Mouse (Mus musculus) megakaryocyte, embryonic 14.5 days (primary cell): ENCODE measurements around the gene Lrrc8c. TPM values are rescaled to one million over a fixed set of nuclear protein-coding genes. Genes with fewer than 3 reads are reported as not detected.

Source experiments
- H3K27me3 ChIP-seq: replicated peaks from 2 replicates; pipeline ENCODE3; 2012; ENCODE audit warnings: inconsistent platforms
- H3K36me3 ChIP-seq: replicated peaks from 2 replicates; pipeline ENCODE3; 2012; ENCODE audit warnings: low read length, inconsistent platforms, mixed read lengths
- H3K4me1 ChIP-seq: 2 replicates; pipeline ENCODE4 v1.6.1; 2012; ENCODE audit warnings: inconsistent platforms
- H3K4me3 ChIP-seq: replicated peaks from 2 replicates; pipeline ENCODE3; 2012; ENCODE audit warnings: moderate library complexity, mild to moderate bottlenecking, inconsistent platforms
- H3K9me3 ChIP-seq: 2 replicates; pipeline ENCODE4 v1.6.1; 2012; ENCODE audit warnings: inconsistent platforms
- FLI1 ChIP-seq: IDR thresholded peaks from 2 replicates; pipeline ENCODE4 v1.6.1; 2012; ENCODE audit warnings: low read length, inconsistent platforms, mixed read lengths
- GATA1 ChIP-seq: IDR thresholded peaks from 3 replicates; pipeline ENCODE4 v1.6.1; 2012; ENCODE audit warnings: mixed read lengths, low read length, inconsistent platforms, borderline replicate concordance
- polyA plus RNA-seq: library from polyadenylated mRNA; stranded (reverse); fragments of >175 nt; gene quantifications from 2 replicates; pipeline ENCODE4 v1.2.3, GENCODE M21; 2012; ENCODE audit warnings: low replicate concordance; ENCODE audit not compliant: insufficient read depth

Lrrc8c gene
- polyA plus RNA-seq, 1 experiment, result 30.7 TPM

DNA sequence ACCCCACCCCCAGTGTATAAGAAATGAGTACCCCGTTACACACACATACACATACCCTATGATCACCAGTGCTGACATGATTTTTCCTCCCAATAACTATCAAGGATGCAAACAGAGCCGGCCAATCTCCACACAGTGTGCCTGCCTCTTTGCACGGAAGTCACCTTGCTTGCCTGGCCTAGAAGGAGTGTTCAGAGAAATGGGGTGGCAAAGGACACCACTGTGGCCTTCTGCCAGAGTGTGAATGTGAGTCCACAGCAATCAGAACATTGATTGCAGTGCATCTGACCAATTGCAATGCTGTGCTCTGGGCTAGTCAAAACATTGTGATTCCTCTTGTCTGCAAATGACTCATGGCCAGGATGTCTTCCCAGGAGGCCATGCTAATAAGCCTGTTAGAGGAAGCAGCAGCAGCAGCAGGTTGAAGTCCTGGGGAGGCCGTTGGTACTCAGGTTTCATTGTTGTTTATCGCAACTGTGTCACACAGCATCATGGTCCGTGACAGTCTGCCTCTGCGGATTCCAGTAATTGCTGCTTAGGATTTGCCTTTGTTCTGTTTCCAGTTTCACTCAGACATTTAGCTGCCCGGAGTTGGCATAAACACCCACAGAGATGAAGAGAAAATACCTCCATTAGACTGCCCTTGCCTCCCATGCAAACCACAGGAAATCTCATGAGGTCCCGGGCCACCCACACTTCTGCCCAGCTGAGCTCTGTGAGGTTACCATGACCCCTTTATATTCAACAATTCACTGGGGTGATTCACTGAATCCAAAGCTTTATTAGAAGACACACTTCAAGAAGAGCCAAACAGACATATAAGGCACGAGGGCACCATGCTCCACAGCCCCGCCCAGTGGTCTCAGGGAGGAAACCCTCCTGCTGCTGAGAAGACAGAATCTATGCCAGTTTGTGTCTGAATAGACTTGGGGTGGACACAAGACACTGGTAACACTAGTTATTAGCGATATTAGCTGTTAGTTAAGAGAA, 18.8 kb upstream of the Lrrc8c start:
- peaks cover 48% of the 10 kb centered on the region for H3K4me1 ChIP-seq
- H3K9me3 ChIP-seq, result peaks cover 20% of the 10 kb centered on the region
- H3K4me3 ChIP-seq, result peak overlapping the region; percentile 15
- TF ChIP-seq FLI1, result no peak
- no peak for TF ChIP-seq GATA1
- peaks cover 23% of the 10 kb centered on the region for H3K36me3 ChIP-seq
- H3K27me3 ChIP-seq, result peaks cover 4% of the 10 kb centered on the region

- Histone ChIP-seq H3K9me3 (peaks cover 20% of the 10 kb centered on the region), H3K4me1 (peaks cover 41% of the 10 kb centered on the region), H3K36me3 (peaks cover 23% of the 10 kb centered on the region), H3K4me3 (no peak overlapping the region), H3K27me3 (peaks cover 4% of the 10 kb centered on the region)
- TF ChIP-seq GATA1 (no peak), FLI1 (no peak)
Measured at GRCm38 (mm10) chr5:105501136-105501535, 18.1 kb upstream of the Lrrc8c start.

- H3K9me3 ChIP-seq, result peaks cover 3% of the 10 kb centered on the region
- TF ChIP-seq FLI1, result no peak
Measured at GRCm38 (mm10) chr5:105508813-105509212, 10.4 kb upstream of the Lrrc8c start.

DNA sequence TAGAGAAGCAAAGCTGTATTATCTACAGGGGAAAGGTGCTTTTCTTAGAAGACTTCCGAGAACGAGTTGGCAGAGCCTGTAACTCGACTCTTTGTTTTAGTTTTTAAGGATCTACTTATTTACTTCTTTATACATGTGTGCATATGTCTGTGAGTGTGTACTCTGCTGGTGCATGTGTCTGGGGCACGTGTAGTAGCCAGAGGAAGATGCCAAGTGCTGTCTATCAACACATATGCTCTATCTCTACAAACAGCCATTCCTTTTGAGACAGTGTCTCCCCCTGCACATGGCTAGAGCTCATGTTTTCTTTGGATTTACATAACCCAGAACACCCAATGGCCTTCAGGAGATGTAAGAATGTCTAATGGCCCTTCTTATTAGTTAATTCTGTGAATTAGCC, 6.9 kb upstream of the Lrrc8c start:
- TF ChIP-seq FLI1 (no peak), GATA1 (no peak)

More at GRCm38 (mm10) chr5:105508813-105509212, 10.4 kb upstream of the Lrrc8c start:
- Histone ChIP-seq H3K4me1 (0 out of 2 replicates have a peak, but pooled peaks cover 11% of the 10 kb centered on the region), H3K36me3 (peaks cover 3% of the 10 kb centered on the region), H3K4me3 (no peak overlapping the region), H3K27me3 (peaks cover 6% of the 10 kb centered on the region)

GRCm38 (mm10) chr5:105515532-105515931, 3.7 kb upstream of the Lrrc8c start:
- Histone ChIP-seq H3K27me3 (no peaks in the 10 kb centered on the region), H3K4me3 (peak overlapping the region; percentile 50), H3K4me1 (peaks cover 48% of the 10 kb centered on the region), H3K9me3 (no peaks in the 10 kb centered on the region), H3K36me3 (no peaks in the 10 kb centered on the region)
- TF ChIP-seq GATA1 (no peak), FLI1 (no peak)

More for the DNA sequence above, 6.9 kb upstream of the Lrrc8c start:
- no peak overlapping the region for H3K4me3 ChIP-seq
- no peaks in the 10 kb centered on the region for H3K36me3 ChIP-seq
- H3K9me3 ChIP-seq, result no peaks in the 10 kb centered on the region
- H3K4me1 ChIP-seq, result peaks cover 29% of the 10 kb centered on the region
- H3K27me3 ChIP-seq, result peaks cover 5% of the 10 kb centered on the region

DNA sequence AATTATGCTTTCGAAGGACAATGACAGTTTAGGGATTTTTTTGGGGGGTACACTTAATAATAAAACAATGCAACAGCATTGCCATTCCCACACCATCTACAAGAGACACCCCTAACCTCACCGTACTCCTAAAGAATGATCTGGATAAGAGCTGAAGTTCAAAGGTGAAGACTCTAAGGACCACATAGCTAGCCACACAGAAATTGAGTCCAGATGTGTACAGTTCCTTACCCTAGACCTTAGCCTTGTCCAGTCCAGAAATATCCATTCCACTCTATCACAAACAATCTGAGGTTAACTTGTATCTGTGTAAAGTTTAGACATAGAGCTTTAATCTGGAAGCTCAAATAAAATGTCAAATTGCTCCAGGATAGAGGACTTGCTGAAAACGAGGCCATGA, 2.9 kb upstream of the Lrrc8c start:
- Histone ChIP-seq H3K36me3 (no peaks in the 10 kb centered on the region), H3K27me3 (no peaks in the 10 kb centered on the region), H3K4me3 (no peak overlapping the region), H3K9me3 (no peaks in the 10 kb centered on the region), H3K4me1 (peaks cover 55% of the 10 kb centered on the region)
- TF ChIP-seq FLI1 (no peak), GATA1 (no peak)

- H3K36me3 ChIP-seq, result peaks cover 10% of the 10 kb centered on the region
- no peaks in the 10 kb centered on the region for H3K27me3 ChIP-seq
- peaks cover 67% of the 10 kb centered on the region for H3K4me1 ChIP-seq
- no peaks in the 10 kb centered on the region for H3K9me3 ChIP-seq
- TF ChIP-seq GATA1 (no peak), FLI1 (no peak)
- H3K4me3 ChIP-seq, result peak overlapping the region; percentile 100
Measured at GRCm38 (mm10) chr5:105517992-105518625, 1.1 kb upstream of the Lrrc8c start.

DNA sequence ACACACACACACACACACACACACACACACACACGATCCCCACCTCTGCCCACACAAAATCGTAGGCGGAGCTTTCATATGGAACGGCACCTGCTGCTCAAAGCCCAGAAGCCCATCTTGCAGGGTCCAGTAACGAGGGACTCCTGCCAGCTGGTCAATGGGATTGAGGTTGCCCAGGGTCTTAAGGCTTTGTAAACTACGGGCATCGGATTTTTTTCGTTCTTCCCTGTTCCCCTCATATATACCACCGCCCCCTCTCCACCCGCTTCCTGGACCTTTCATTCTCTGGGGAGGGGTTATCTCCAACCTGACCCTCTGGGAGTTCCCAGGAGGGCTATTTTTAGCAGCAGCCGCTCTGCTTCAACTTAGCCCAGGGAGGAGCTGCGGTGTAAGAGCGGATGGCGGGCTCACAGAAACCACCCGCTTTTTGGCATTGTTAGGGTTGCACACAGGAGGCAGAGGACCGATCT, 527 bp upstream of the Lrrc8c start:
- Histone ChIP-seq H3K36me3 (peaks cover 13% of the 10 kb centered on the region), H3K27me3 (no peaks in the 10 kb centered on the region), H3K4me1 (peaks cover 71% of the 10 kb centered on the region), H3K9me3 (no peaks in the 10 kb centered on the region), H3K4me3 (peak overlapping the region; percentile 100)
- no peak for TF ChIP-seq FLI1
- TF ChIP-seq GATA1, result no peak

DNA sequence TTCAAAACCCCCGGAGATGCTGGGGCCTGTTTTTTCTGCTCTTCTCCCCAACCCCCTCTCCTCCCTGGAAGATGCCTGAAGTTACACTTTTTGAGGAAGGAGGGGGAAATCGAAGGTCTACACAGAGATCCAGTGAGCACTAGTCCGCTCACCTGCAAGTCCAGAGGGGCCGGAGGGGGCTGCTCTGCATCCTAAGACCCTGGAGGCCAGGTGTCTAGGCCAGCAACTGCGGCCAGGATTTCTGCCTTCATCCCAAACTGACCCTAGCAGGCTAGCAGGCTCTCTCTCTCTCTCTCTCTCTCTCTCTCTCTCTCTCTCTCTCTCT, 750 bp downstream of the Lrrc8c start:
- peaks cover 77% of the 10 kb centered on the region for H3K4me1 ChIP-seq

More for the DNA sequence above, 750 bp downstream of the Lrrc8c start:
- H3K36me3 ChIP-seq, result peaks cover 21% of the 10 kb centered on the region
- TF ChIP-seq GATA1, result no peak
- H3K4me3 ChIP-seq, result peak overlapping the region; percentile 100
- no peaks in the 10 kb centered on the region for H3K9me3 ChIP-seq
- H3K27me3 ChIP-seq, result no peaks in the 10 kb centered on the region
